Mouse (Mus musculus) myocyte (in vitro differentiated cells): ENCODE measurements around the gene E130311K13Rik. TPM values are rescaled to one million over a fixed set of nuclear protein-coding genes. Genes with fewer than 3 reads are reported as not detected.

ENCODE experiments used
- H3K27me3 ChIP-seq: one replicate; pipeline ENCODE4 v1.6.1; 2011; ENCODE audit not compliant: control insufficient read depth, insufficient read depth, insufficient read length
- H3K36me3 ChIP-seq: one replicate; pipeline ENCODE4 v1.6.1; 2011; ENCODE audit not compliant: control insufficient read depth, insufficient read depth
- H3K4me2 ChIP-seq: one replicate; pipeline ENCODE4 v1.6.1; 2011; ENCODE audit warnings: low read depth, control low read depth
- H3K4me3 ChIP-seq: one replicate; pipeline ENCODE4 v1.5.1; 2011; ENCODE audit warnings: mild to moderate bottlenecking, control low read depth, moderate library complexity
- H3K79me2 ChIP-seq: one replicate; pipeline ENCODE4 v1.6.1; 2011; ENCODE audit not compliant: control insufficient read depth, insufficient read depth
- H3ac ChIP-seq: one replicate; pipeline ENCODE4 v1.6.1; 2011; ENCODE audit not compliant: control insufficient read depth, insufficient read length
- CEBPB ChIP-seq: IDR thresholded peaks from 2 replicates; pipeline ENCODE4 v1.6.1; 2011; ENCODE audit warnings: mild to moderate bottlenecking, moderate library complexity; ENCODE audit not compliant: poor library complexity, insufficient read depth, severe bottlenecking
- E2F4 ChIP-seq: IDR thresholded peaks from one replicate; pipeline ENCODE4 v1.6.1; 2011; ENCODE audit warnings: mild to moderate bottlenecking, control low read depth, moderate library complexity; ENCODE audit not compliant: insufficient read depth
- MAX ChIP-seq: IDR thresholded peaks from one replicate; pipeline ENCODE4 v1.6.1; 2011; ENCODE audit warnings: low read depth, mild to moderate bottlenecking, control low read depth
- MYOD1 ChIP-seq, 3 experiments: IDR thresholded peaks; one replicate each; pipeline ENCODE4 v1.6.1; 2011; ENCODE audit warnings: control low read depth in 2 of 3, low read depth in 2 of 3, mild to moderate bottlenecking in 2 of 3, moderate library complexity in 1 of 3; ENCODE audit not compliant: insufficient read length in 2 of 3, control insufficient read depth in 1 of 3
- MYOG ChIP-seq, 3 experiments: IDR thresholded peaks; one replicate each; pipeline ENCODE4 v1.6.1; 2011; ENCODE audit warnings: control low read depth in 2 of 3, low read depth in 2 of 3, mild to moderate bottlenecking in 2 of 3; ENCODE audit not compliant: insufficient read length in 2 of 3, control insufficient read depth in 1 of 3, insufficient read depth in 1 of 3
- POLR2A ChIP-seq: IDR thresholded peaks from one replicate; pipeline ENCODE4 v1.6.1; 2011; ENCODE audit warnings: low read depth, mild to moderate bottlenecking, control low read depth, moderate library complexity; ENCODE audit not compliant: insufficient read length
- POLR2AphosphoS2 ChIP-seq: IDR thresholded peaks from one replicate; pipeline ENCODE4 v1.6.1; 2011; ENCODE audit warnings: low read depth, control low read depth; ENCODE audit not compliant: insufficient read length
- REST ChIP-seq: IDR thresholded peaks from one replicate; pipeline ENCODE4 v1.6.1; 2011; ENCODE audit warnings: mild to moderate bottlenecking, control low read depth, moderate library complexity; ENCODE audit not compliant: insufficient read depth, insufficient read length
- SRF ChIP-seq: IDR thresholded peaks from one replicate; pipeline ENCODE4 v1.6.1; 2011; ENCODE audit warnings: low read depth; ENCODE audit not compliant: control insufficient read depth, insufficient read length
- TCF12 ChIP-seq: IDR thresholded peaks from one replicate; pipeline ENCODE4 v1.6.1; 2011; ENCODE audit warnings: mild to moderate bottlenecking, control low read depth; ENCODE audit not compliant: poor library complexity, insufficient read depth, severe bottlenecking
- TCF3 ChIP-seq: IDR thresholded peaks from one replicate; pipeline ENCODE4 v1.6.1; 2011; ENCODE audit warnings: low read depth, control low read depth; ENCODE audit not compliant: insufficient read length
- USF1 ChIP-seq: IDR thresholded peaks from one replicate; pipeline ENCODE4 v1.6.1; 2011; ENCODE audit warnings: low read depth, mild to moderate bottlenecking, control low read depth, moderate library complexity
- polyA plus RNA-seq: library from polyadenylated mRNA; unstranded; fragments of >200 nt; fragmentation: generic; extraction: Trizol; gene quantifications from one replicate; pipeline ENCODE4 v1.2.1, GENCODE M21; 2012; ENCODE audit warnings: missing spikeins

Gene E130311K13Rik
- polyA plus RNA-seq, 1 experiment: 3.4 TPM

GRCm38 (mm10) chr3:63896303-63896702, 33.0 kb downstream of the E130311K13Rik start:
- no peak overlapping the region for H3K4me3 ChIP-seq
- no peaks in the 10 kb centered on the region for H3K36me3 ChIP-seq
- H3K27me3 ChIP-seq: peaks cover 12% of the 10 kb centered on the region
- H3ac ChIP-seq: no peak overlapping the region
- TF ChIP-seq MYOG (IDR thresholded peaks at IDR 0.05; ENCODE audit: control insufficient read depth in 1 of 3, insufficient read depth in 1 of 3, insufficient read length in 2 of 3, low read depth in 2 of 3) (no peak), CEBPB (no peak), SRF (no peak), MAX (no peak), POLR2AphosphoS2 (no peak), TCF12 (no peak), E2F4 (no peak), USF1 (no peak), REST (no peak), TCF3 (no peak), MYOD1 (IDR thresholded peaks at IDR 0.05; ENCODE audit: control insufficient read depth in 1 of 3, insufficient read length in 2 of 3, low read depth in 2 of 3) (no peak), POLR2A (no peak)
- no peak overlapping the region for H3K4me2 ChIP-seq
- H3K79me2 ChIP-seq: no peaks in the 10 kb centered on the region

- Histone ChIP-seq H3K27me3 (peaks cover 12% of the 10 kb centered on the region), H3ac (no peak overlapping the region), H3K4me3 (no peak overlapping the region), H3K4me2 (no peak overlapping the region), H3K36me3 (no peaks in the 10 kb centered on the region), H3K79me2 (no peaks in the 10 kb centered on the region)
- TF ChIP-seq MYOD1 (IDR thresholded peaks at IDR 0.05; ENCODE audit: control insufficient read depth in 1 of 3, insufficient read length in 2 of 3, low read depth in 2 of 3) (no peak), SRF (no peak), MAX (no peak), MYOG (IDR thresholded peaks at IDR 0.05; ENCODE audit: control insufficient read depth in 1 of 3, insufficient read depth in 1 of 3, insufficient read length in 2 of 3, low read depth in 2 of 3) (no peak), CEBPB (no peak), TCF3 (no peak), POLR2AphosphoS2 (no peak), REST (no peak), USF1 (no peak), TCF12 (no peak), POLR2A (no peak), E2F4 (no peak)
These were observed 33.5 kb downstream of the E130311K13Rik start for GRCm38 (mm10) chr3:63895786-63896185.

DNA sequence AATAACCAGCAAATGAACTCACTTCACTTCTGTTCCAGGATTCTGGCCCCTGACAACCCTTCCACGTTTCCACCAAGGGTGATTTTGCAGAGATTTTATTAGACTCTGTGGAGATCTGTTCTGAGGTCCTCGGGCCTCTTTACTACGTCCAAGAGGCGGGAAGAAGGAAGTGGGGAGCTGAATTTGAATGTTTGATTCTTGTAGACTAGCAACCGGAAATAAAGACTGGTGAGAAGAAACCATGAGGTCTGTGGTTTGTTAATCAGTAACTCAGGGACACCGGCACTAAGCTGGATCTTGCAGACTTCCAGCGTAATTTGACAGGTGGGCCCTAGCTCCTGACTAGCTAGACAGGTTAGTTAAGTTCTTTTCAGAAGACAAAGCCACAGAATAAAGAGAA, 35.6 kb downstream of the E130311K13Rik start:
- Histone ChIP-seq H3K36me3 (no peaks in the 10 kb centered on the region), H3ac (no peak overlapping the region), H3K4me3 (no peak overlapping the region), H3K4me2 (no peak overlapping the region), H3K79me2 (no peaks in the 10 kb centered on the region), H3K27me3 (peaks cover 2% of the 10 kb centered on the region)
- TF ChIP-seq TCF12: no peak
- TF ChIP-seq SRF: no peak

DNA sequence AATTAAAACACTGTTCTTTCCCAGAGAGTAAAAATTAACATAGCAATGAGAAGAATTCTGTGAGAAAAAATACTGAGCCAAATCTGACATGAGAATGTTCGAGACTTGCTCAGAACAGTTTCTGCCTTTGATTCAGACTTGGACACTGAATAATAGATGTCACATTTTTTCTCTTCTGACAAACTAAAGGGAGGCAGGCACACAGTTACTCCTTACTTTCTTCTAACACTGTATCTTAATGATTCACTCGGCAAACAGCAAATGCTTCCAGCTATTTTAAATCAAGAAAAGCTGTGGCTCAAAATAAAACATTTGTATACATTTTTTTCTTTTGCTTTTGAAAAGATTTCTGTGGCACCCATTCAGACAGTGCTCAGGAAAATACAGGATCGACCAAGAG, 37.1 kb downstream of the E130311K13Rik start:
- no peak overlapping the region for H3K4me3 ChIP-seq
- no peak overlapping the region for H3ac ChIP-seq
- no peaks in the 10 kb centered on the region for H3K27me3 ChIP-seq
- H3K79me2 ChIP-seq: no peaks in the 10 kb centered on the region
- TF ChIP-seq POLR2AphosphoS2 (no peak), POLR2A (no peak), E2F4 (no peak), TCF3 (no peak), MYOG (IDR thresholded peaks at IDR 0.05; ENCODE audit: control insufficient read depth in 1 of 3, insufficient read depth in 1 of 3, insufficient read length in 2 of 3, low read depth in 2 of 3) (no peak), TCF12 (no peak), MAX (no peak), MYOD1 (IDR thresholded peaks at IDR 0.05; ENCODE audit: control insufficient read depth in 1 of 3, insufficient read length in 2 of 3, low read depth in 2 of 3) (no peak), SRF (no peak), CEBPB (no peak), REST (no peak), USF1 (no peak)
- no peaks in the 10 kb centered on the region for H3K36me3 ChIP-seq
- H3K4me2 ChIP-seq: no peak overlapping the region

GRCm38 (mm10) chr3:63881065-63881464, 48.2 kb downstream of the E130311K13Rik start:
- H3K27me3 ChIP-seq: no peaks in the 10 kb centered on the region
- no peaks in the 10 kb centered on the region for H3K36me3 ChIP-seq
- no peaks in the 10 kb centered on the region for H3K79me2 ChIP-seq
- no peak overlapping the region for H3K4me2 ChIP-seq
- no peak overlapping the region for H3K4me3 ChIP-seq
- TF ChIP-seq MYOD1 (IDR thresholded peaks at IDR 0.05; ENCODE audit: control insufficient read depth in 1 of 3, insufficient read length in 2 of 3, low read depth in 2 of 3) (no peak), USF1 (no peak), MAX (no peak), TCF12 (no peak), TCF3 (no peak), REST (no peak), SRF (no peak), CEBPB (no peak), MYOG (IDR thresholded peaks at IDR 0.05; ENCODE audit: control insufficient read depth in 1 of 3, insufficient read depth in 1 of 3, insufficient read length in 2 of 3, low read depth in 2 of 3) (no peak), POLR2A (no peak)
- no peak overlapping the region for H3ac ChIP-seq
